Mouse (Mus musculus) heart, postnatal 0 days (tissue): ENCODE measurements around the gene Sppl3.

Experiments used
- CTCF ChIP-seq: IDR thresholded peaks from 2 replicates; pipeline ENCODE4 v1.5.1; 2016; ENCODE audit warnings: antibody characterized with exemption, control low read depth, low read depth
- EP300 ChIP-seq: IDR thresholded peaks from 2 replicates; pipeline ENCODE4 v1.6.1; 2016; ENCODE audit warnings: antibody characterized with exemption, low read depth

GRCm38 (mm10) chr5:115060067-115060695, 49.2 kb downstream of the Sppl3 start:
- no peak for TF ChIP-seq CTCF
- TF ChIP-seq EP300, result no peak
